Mouse (Mus musculus) lung, postnatal 25 days (tissue): ENCODE measurements around the gene Myt1l.

ENCODE experiments used
- DNase-seq: peaks from one replicate; pipeline ENCODE4 v3.0.0; 2022; ENCODE audit warnings: low spot score

Gene Myt1l

DNA sequence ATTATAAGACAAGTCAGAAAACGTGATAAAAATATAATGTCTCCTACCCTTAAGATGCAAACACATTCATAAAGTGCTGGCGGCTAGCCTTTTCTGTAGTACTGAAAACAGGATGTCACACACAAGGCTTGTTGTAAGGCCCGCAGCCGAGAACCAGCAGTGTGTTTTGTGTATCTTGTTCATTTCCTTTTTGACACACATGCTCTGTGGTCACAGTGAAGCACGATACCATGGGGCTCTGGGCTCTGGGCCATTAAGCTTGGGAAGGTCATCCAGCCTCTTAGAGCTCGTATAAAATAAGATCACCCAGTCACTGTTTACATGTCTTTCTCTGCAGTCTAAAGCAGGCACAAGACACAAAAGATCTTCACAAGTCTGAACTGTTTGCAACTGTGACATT is 288.6 kb downstream of the Myt1l start:
- no peak for DNase-seq

DNA sequence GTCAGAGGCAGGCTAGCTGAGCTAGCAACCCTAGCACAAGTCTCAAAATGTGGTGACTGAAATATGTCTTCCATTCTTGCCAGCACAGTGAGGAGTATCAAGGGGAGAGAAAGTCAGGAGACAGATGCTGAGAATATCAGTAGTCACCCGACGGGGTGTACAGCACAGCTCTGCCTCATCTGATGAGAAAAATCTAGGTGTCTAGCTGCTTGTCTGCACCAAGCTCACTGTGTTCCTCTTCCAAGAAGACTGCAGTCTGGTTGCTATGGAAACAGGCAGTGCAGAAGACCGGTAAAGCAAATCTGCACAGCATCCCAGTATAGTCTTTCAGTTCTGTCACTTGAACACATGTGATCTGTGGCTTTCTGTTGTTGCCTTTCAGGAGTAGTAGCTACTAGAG is 294.0 kb downstream of the Myt1l start:
- DNase-seq = no peak

DNA sequence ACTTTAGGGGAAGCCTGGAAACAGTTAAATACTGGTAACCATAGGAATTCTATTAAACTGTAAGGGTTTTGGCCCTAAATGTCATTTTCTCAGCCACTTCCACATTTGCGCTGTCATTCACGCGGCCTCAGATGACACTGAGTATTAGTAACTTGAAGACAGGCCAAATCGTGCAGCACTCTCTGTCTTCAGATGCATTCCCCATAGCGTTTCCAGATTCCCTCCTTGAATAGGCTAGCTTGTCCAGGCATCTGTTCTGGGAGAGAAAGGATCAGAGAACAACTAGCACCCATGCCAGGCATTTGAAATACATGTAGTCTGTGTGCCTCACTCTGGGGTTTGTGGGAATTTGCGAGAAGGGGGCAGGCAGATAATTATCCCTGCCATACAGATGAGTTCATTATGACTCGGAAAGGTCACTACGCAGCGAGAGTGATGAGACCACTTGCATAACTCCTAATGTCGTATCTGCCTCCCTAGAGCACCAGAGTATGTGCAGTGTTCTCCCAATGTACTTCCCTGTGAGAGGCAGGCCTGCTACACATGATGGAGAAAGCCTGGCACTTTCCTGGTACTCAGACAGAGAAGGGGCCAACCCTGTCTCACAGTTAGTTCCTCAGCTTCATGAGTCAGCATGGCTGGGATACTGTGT is 295.7 kb downstream of the Myt1l start:
- DNase-seq = no peak

DNA sequence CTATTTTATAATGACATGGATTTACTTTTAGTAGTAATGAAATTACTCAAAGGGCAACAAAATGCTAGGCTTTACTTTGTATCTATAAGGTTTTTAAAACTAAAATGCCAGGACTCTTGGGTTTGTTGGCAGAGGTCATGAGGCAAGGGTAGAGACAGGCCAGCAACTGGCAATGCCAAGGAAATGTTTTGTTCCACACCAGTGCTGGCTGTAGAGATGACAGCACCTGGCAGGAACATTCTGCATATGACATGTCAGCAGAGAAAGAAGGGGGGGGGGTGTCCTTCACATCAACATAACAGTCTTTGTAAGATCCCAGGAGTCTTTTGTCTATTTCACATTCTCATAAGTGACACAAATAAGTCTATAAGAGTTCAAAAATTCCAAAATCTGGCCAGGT is 302.4 kb downstream of the Myt1l start:
- DNase-seq = no peak

DNA sequence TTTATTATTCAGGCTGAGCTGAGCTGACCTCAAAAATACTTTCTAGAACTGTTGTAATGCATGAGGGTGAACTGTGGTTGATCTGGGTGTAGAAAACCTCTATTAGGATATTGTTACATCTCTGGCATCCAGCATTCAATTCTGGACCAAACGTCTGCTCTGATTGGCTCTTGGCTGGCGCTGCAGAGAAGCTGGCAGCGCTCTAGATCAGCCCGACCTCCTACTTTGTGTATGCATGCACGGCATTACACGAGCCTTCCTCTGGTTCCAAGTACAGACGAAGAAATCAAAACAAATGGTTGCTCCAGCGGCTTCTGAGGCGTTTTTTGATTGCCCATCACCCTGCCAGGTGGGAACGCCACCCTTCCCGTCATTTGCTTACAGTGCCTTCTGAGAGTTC is 303.2 kb downstream of the Myt1l start:
- no peak for DNase-seq

DNA sequence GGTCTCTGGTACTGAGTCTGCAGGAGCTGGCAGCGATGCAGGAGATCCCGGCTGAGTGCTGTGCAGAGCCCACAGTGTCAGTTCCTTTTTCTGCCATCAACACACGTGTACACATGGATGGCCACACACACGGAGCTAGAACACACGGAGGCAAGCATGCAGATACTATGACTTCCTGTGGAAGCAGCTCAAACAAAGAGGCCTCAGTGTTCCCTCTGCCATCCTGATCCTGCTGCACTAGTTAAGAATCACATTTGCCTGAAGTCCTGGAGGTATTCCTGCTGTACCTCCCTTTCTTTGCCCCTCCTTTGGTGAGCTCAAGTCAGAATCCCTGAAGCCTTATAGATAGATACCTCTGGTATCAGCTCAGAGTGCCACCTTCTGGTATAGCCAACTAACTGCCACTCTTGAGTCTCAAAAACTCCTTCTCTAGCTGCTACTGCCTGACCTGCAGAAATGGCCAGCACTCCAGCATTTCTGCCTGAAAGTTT is 309.2 kb downstream of the Myt1l start:
- peak; percentile 6 for DNase-seq

DNA sequence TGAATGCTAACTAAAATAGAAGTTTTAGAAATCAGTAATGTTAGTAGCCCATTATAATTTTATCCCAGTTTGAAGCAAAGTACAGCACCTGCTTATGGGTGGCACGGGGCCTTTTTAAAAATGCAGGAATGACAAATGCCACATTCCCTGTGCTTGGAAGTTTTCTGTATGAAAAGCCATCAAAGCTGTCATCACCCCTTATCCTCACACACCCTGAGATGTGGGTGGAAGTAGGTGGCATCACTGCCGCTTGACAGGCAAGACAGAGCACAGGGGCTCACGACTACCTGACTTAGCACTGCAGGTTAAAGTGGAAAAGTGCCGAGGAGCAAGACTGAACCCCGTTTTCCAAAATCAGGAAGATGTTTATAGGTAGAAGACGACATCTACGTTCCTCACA is 310.2 kb downstream of the Myt1l start:
- DNase-seq = no peak

DNA sequence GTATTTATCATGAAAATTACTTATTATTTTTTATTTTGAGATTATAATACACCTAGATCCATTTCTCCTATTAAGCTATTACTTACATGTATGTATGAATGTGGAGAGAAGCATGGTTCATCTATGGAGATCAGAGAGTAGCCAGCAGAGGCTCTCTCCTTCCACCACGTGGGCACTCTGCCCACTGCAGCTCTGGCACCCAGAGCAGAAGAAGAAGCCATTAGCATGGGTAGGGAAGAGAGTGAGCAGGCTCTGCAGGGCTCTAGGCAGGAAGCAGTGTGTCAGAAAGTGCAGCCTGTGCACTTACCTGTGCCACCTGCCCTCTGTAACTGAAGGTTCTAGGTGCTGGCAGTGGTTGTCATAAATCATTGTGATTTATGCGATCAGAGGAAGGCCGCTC is 321.8 kb downstream of the Myt1l start:
- DNase-seq = no peak

DNA sequence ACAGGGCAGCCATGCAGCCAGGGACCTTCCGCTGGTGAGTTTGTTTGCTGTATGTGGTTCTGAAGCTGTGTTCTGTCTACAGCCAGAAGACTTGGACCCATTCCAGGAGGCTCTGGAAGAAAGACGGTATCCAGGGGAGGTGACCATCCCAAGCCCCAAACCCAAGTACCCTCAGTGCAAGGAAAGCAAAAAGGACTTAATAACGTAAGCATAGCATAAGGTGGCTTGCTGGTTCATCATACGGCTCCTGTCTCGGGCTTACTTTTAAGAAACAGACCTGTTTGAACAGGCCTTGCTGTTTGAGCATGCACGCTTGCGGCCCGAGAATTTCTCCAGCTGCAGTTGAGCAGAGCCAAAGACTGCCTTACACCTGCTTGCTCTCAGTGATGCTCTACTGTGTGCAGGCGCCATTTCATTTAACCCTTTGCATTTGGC is 326.0 kb downstream of the Myt1l start:
- no peak for DNase-seq

DNA sequence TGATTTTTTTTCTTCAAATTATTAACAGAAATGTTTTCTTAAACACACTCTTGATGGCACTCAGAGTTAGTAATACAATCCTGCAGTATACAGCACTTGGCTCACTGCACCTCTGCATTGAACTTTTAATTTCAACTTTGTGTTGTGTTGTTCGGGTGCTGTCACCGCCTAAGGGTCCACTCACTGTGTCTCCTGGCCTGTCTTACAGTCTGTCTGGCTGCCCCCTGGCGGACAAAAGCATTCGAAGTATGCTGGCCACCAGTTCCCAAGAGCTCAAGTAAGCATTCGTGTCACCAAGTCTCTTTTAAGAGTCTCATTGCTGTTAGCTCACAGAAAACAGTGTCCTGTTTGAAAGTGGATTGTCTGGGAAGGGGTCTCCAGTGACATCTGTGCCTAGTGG is 326.8 kb downstream of the Myt1l start:
- DNase-seq = peak; percentile 31

DNA sequence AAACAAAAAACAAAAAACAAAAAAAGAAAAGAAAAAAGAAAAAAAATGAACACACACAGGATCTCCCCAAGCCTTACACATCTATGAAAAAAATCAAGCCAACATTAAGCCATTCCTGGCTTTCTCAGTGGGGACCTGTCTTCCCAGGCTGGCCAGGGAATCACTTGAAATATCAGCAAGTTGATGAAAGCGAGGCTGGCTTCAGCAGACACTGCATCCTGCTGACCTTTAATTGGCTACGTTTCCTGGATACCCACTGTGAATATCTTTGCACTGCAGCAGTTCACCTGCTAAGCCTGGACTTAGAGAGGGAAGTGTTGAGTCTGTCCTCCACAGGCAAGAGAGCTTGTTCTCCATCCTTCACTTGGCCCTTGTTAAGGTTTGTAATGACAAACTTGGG is 332.8 kb downstream of the Myt1l start:
- no peak for DNase-seq

DNA sequence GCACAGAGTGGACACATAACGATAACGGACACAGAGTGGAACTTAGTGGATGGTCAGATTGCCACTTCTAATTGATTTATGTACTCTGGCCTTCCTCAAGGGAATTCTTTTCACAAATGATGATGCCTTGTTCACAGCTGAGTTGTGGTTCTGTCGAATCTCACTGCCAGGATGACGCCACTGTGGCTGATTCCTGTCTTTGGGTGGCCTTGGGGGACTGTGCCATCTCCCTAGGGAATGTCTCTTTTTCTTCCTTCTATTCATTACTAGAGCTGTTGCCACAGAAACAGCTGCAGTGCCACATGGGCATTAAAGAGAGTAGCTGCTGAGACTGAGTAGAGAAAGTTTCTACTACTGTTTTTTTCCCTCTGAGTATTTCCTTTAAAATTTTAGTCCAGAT is 340.1 kb downstream of the Myt1l start:
- no peak for DNase-seq

DNA sequence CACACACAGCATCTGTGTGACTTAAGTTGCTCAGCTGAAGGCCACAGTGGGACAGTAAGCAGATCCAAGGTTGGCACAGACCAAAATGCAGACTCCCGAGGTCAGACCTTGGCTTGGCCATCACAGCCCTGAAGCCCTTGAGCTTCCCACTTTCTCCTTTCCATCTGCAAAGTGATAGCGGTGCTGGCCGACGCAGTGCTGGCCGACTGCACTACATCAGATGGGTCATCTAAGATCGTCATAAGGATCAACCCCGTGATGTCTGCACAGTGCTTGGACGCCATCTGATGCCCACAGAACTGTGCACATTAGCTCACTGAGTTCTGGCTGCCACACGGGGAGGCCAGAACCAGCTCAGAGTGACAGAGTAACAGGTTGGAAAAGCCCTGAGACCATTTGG is 340.6 kb downstream of the Myt1l start:
- no peak for DNase-seq

DNA sequence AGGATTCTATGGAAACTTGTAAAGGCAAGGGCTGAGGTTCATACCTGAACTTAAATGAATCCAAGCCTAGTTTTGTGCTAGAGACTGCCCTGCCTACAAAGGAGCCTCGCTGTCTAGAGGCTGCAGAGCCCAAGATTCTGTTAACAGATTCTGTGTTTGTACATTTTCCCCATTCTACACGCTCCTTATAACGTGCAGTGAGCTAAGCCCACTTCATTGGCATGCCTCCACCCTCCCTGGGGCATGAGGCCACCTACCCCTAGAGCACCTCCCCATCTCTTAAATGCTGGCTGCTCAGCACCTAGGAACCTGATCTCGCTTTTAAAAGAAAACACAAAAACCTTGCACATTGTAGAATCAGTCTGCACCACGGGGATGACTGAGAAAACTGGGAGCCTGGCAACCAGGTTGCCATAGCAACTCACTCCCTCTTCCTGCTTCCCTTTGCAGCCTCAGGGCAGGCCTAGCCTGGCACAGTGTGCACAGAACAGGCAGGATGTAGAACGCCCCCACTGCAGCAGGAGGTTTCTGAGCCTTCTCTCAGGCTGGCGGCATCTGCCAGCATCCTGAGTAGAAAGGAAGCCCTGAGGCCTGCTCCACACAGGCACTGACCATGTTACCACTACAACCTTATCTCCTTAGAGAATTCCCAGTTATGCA is 344.1 kb downstream of the Myt1l start:
- no peak for DNase-seq

DNA sequence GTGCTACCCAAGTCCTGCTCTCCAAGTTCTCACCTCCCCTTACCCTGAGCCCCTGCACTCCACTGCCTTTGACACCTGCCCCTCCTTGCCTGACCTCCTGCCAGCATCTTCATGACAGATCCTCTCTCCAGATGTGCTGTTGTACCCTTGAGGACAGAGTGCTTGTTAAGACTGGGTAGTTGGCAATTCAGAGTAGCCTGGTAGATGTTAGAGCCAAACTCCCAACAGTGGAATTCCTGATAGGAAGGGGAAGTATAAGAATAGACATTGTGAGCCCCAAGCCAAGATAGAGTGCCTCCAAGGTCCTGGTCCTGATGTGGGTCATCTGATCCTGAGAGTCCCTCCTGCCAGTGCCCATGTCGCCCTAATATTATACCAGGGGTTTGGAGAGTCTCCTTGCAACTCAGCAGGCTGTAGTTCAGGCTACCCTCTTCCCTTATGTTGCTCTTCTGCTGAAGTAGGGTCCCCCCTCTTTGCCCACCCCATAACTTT is 345.1 kb downstream of the Myt1l start:
- DNase-seq = no peak

DNA sequence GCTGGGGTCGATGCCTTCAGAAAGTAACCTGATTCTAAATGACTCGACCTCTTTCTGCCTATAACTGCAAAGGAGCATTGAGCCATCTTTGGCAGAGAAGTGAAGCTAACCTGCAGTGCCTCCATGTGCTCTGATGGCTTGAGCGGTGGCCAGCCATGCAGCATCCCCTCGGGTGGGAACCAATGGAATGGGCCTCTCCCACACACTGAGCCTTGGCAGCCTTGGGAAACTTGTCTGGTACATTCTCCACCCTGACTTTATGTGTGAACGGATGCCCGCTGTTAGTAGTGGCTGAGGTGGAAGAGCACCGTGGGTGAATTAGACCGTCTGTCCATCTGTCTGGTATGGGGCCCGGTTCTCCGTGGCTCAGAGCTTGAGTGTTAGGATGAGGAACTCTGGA is 349.8 kb downstream of the Myt1l start:
- DNase-seq = no peak

DNA sequence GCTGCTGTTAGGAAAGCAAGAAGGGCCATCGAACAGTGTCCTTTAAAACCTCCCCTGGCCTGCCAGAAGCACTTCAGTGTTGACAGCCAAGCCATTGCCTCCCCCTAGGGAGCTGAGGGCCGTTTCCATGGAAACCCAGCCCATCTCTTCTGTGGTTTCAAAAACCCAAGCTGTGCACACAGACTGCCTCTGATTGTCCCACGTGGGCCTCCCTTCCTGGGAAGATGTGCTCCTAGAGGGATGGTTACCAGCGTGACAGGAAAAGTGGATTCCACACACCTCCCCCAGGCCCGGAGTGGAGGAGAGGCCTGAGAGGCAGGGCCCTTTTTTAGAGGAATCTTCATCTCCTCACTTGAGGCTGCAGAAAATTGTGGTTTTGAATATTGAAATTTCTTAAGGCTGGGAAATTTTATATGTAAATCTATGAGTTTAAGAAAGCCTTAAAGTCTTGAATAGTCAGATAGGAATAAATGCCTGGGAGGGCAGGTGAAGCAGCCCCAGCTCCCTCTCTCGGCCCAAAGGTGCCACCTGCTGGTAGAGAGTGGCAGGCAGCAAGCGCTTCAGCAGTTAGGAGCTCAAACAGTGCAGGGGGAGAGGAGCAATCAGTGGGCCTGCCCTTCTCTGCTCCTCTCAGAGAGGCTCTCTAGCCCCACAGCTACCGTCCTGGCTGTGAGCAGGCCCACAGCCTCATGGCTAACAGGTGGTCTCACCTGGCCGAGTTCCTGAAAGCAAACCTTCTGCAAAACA is 354.9 kb downstream of the Myt1l start:
- DNase-seq = peak; percentile 32

DNA sequence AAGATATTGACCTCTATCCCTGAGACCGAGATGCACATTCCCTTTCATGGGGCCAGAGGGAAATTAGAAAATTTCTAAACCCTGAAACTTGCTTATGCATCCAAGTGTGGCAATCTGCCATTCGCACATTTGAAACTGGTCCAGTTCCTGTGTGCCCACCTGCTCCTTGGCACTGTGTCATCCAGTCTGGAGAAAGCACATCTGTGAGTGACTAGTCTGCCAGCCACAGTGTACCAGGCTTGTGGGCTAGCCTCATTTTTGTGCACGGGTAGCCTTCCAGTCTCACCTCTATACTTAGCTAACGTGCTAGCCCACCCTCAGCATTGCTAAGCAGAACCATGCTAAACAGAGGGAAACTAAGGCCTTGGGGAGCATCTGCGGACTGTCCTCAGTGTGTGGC is 356.2 kb downstream of the Myt1l start:
- DNase-seq = no peak

DNA sequence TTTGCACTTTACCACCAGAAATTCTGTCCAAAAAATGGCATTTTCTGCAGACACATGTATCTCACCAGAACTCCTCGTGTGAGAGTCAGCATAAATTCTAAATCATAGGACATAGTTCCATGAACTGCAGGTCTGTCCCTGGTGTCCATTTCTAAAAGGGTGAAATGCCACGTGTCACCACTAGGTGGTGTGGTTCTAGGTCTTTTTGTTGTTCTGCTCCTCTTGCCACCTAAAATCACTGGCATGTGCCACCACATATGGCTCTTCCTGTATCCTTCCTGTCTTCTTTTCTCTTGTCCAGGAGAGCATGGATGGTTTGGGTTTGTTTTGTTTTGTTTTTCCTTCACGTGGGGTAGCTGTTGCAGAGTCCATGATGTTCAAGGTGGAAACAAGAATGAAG is 366.5 kb downstream of the Myt1l start:
- DNase-seq = peak; percentile 19

DNA sequence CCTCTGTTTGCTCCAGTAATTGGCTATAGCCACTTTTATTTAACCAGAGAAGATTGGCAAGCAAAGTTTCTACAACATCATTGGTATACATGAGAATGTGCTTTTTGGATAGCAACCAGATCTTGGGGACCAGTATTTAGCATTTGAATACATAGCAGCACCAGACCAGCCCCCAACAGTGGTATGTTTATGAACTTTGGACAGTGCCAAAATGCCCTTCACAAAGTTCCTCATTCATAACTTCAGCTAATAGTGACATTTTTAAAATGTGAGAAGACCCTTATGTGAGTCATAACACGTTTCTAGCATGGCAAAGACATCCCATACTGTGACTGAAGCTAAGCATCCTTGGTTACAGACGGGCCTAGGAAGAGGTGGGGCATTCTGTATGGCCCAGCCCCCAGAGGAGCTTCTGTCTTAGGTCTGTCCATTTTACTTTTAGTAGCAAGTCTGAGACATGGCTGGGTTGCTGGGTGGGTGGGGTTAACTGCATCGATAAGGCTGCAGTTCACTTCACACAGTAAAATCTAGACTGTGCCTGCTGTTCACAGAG is 369.4 kb downstream of the Myt1l start:
- no peak for DNase-seq

DNA sequence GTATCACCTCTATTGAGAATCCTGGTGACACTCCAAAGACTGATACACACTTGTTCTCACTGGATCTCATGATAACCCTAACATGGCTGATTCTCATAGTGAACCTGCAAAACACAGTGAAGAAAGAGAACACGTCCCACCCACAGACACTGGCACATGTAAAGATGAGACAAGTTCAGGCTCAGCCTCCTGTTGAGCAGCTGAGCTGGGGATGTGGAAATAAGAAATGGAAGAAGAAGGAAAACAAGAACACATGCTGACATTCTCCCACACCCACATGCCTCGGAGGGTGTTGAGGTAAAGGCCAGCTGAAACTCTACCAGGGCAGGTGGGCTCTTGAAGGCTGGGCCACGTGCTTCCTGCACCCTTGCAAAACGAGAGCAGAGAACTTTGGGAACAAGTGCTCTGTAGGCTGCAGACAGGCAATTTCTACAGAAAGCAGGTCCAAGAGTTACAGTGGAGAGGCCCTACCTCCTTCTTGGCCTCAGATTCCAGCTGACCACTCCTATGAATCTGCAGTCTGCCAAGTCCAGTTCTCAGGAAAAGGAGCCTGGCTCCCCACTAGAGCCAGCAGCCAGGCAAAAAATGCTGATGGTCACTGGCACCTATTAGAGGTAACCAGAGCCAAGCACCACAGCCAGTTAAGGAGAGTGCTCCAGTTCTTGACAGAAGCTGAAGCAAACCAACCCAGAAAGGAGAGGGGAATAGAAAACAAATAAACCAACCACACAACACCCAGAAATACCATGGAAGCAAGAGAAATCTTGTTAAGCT is 376.1 kb downstream of the Myt1l start:
- DNase-seq = peak; percentile 32

DNA sequence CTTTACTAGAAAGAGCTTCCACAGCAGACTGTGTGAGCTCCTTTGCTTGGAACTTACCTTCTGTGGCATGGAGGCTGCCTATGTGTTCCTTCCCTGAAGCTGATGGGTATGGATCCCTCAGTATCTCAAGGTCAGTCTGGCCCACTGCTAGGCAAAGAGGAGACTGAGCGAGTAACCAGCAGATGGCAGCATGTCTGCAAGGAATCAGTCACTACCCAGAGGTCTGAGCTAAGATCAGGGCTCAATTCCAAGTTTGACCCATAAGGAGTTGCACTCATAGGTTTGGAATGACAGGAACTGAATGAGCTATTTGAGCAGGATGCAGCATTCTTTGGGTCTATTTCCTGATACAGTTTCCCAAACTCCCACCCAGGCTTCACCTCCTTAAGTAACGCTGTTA is 378.9 kb downstream of the Myt1l start:
- DNase-seq = peak; percentile 88
